Mouse (Mus musculus) adrenal gland, adult 18-20 months (tissue): Measurements from ENCODE around the gene Usp53. TPM values are rescaled to one million over a fixed set of nuclear protein-coding genes. Genes with fewer than 3 reads are reported as not detected.
"Not testable (repeated sequence)": the region's sequence is repeated elsewhere in the genome, so short reads cannot be mapped to it uniquely, and the experiment has no call there.

Experiments
- DNase-seq, 2 experiments: peaks; one replicate each; pipeline ENCODE4 v3.0.0; 2021 to 2022; ENCODE audit warnings: low spot score in 2 of 2
- total RNA-seq, 2 experiments: library from RNA; stranded (reverse); gene quantifications; 1 replicate in 1 of 2; 2 replicates in 1 of 2; pipeline ENCODE4 v1.2.3; 2021

Gene Usp53
- total RNA-seq, 2 experiments from 2014 or later: 24.8 to 28.2 TPM

DNA sequence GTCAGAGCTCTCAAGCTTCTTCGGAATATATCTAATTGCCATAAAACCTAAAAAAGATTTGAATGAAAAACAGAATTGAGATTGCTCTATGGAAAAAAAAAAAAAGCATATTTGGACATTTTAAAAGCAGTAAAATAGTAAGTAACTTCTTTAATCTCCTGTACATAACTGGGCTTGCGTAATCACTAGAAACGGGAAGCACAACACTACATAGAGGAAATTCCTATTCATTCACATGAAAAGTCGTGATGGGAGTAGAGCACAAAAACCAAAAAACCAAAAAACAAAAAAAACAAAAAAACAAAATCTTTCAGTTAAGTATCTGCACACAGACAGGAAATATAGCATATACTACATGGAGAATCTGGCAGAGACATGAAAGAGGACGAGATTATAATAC lies 20.0 kb downstream of the Usp53 start:
- DNase-seq: no peak

GRCm38 (mm10) chr3:122950129-122950528 lies 34.2 kb downstream of the Usp53 start:
- no peak for DNase-seq

GRCm38 (mm10) chr3:122943387-122943890 lies 40.9 kb downstream of the Usp53 start:
- DNase-seq: peak in 1 of 2 experiments; percentile 13

DNA sequence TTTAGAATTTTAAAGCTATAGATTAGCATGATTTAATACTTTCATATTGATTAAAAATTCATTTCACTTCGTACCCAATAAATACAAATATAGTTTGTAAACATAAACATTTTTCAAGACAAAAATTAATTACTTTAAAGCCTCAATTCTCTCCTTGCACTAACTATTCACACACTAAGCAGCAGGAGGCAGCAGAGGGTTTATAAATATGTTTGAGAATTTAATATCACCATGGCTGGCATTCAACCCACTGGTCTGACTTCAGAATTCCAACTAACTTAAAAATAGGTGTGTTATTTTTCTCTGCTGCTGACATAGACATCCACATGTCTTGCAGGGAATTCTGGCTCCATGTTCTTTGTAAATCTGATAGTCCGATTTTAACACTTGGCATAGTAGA lies 45.1 kb downstream of the Usp53 start:
- peak in 1 of 2 experiments; percentile 11 for DNase-seq

DNA sequence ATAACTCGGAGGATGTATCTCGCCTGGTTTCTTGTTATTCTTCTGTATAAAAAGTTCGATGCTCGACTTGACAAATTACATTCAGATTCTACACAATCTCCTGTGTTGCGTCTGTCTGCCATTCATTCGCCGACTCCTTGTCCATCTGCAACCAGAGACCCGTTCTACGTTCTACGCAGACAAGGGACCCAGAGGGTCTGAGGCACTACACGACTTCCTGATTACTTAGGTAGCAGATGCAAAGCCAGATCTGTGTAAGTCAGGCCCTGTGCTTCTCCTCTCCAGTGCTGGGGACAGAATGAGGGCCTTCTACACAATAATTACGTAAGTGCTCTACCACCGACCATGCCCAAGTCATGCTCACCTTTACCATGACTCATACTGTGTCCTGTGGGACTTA lies 47.1 kb downstream of the Usp53 start:
- DNase-seq: not testable (repeated sequence)

GRCm38 (mm10) chr3:122932466-122932865 lies 51.8 kb downstream of the Usp53 start:
- no peak for DNase-seq

- no peak for DNase-seq
These were observed 54.6 kb downstream of the Usp53 start for GRCm38 (mm10) chr3:122929723-122930122.

DNA sequence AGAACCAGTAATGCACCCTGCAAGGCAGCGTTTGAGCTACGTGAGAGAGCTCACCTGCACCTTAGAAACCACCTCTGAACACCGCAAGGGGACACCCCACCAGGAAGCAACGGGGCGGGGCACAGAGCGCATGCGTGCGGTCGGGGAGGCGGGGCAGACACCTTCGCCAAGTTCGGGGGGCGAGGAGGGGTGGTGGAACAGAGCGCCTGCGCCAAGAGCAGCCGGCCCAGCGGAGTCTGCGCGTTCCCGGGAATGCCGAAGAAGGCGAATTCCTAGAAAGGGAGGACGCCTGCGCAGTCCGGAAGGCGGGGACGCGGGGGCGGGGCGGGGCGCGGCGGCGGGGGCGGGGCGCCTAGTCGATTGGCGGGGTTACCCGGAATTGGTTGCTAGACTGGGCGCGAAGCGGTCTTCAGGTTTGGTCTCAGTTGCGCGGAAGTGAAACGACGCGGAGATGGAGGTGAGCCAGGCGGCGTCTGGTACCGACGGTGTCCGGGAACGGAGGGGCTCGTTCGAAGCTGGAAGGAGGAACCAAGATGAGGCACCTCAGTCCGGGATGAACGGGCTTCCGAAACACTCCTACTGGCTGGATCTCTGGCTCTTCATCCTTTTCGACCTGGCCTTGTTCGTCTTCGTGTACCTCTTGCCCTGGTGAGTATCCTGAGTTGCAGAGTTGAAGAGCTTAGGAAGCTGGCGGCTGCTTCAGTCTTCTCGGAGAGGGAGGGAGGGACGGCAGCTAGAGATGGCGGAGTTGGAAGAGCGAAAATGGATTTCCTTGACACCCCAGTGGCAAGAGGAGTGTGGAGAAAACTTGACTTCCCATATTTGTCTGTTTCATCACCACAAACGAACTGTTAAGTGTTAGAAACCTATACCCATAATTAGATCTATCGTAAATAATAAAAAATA lies 60.0 kb downstream of the Usp53 start, which contains the start of gene 1810037I17Rik:
TSS of gene 1810037I17Rik (plus strand) at position 195 of the 906 bp plus-strand sequence.
- DNase-seq: peak; percentile 96

DNA sequence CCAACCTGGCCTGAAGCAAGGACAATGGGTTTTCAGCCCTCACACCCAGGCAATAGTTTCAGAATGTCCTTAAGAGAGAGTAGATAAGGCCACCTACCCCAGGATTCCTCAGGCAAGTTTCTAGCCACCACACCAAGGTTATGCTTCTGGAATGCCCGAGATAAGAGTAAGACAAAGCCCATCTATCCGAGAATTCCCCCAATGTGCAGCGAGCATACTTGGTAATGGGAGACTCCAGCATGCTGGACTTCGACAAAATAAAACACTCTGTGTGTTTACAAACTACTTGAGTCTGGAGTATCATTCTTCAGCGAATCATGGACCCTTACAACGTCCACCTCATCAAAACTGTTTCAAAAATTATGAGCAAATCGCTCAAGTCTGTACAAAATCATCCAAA lies 61.2 kb downstream of the Usp53 start:
- no peak for DNase-seq

DNA sequence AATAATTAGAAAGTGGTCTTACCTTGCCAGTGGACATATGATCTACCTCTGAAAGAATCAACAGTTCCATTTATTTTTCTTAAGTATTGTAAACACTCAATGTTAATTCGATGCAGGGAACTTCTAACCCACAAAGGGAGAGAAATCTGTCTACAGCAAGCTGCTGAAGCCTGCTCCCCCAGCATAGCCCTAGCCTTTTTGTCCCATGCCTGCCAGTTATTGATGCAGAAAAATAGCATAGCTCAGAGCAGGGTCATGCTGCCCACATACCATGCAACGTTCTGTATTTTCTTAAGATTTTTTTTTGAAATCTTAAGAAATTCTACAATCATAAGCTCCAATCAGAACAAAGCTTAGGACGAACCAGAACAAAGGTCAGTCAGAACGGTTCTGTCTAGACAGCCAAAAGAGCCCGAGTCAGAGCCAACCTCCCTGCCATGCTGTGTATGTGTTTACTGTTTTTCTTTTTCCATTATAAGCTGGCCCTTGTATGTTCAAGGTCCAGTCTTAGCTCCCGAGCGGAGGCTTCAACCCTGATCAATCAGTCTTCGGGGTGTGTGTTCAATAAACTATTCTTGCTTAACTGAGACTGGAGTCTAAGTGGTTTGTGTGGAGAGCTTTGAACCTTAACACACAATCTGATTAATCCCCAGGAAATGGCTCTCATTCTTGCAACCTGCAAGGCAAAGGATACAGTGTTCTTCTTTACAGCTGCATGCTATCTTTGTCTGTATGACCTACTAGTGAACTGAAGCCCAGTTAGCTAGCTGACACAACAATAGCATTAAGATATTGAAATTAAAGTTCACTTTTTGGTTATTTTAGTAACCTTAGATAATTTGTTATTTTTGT lies 62.4 kb downstream of the Usp53 start:
- DNase-seq: no peak

- DNase-seq: no peak
These were observed 63.5 kb downstream of the Usp53 start for GRCm38 (mm10) chr3:122920572-122921435.

- no peak for DNase-seq
These were observed 65.0 kb downstream of the Usp53 start, which contains the start of gene Gm10959 for GRCm38 (mm10) chr3:122919260-122919659. Gene Gm10959, minus strand, starts transcription at chr3:122919360.

GRCm38 (mm10) chr3:122918672-122919071 lies 65.6 kb downstream of the Usp53 start:
- no peak for DNase-seq

DNA sequence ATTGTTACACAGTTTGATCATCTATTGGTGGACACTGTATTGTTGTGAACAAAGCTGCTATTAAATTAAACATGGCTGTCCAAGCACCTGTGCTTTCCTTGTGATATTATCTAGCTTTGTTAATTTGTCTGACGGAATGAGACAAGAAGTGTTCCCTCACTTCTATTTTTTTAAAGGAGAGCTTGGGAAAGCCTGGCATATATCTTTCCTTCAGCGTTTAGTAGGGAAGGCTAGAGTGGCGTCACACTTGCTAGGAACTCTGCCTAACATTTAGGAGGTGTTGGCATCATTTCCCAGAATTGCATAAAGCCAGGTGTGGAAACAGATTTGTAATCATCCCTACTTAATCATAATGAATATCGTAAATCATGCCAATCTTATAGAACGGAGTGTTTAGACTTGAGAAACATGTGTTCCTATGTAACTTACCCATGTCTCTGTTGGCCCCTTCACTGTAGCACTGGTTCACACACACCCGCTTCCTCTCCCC lies 68.1 kb downstream of the Usp53 start:
- no peak for DNase-seq

DNA sequence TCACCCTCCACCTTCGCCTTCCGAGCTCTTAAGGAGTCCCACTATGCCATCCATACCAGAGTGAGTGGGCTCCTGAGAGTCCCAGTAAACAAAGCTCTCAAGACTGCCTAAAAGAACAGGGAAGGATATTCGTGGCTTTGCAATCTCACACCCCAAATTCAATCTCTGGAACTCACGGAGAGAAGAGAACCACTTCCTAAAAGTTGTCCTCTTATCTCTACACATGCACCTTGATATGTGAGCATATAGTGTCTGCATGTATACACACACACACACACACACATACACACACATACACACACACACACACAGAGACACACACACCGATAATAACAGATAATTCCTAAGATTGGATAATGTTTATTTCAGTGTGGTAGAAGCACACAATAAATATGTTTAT lies 68.8 kb downstream of the Usp53 start:
- no peak for DNase-seq

DNA sequence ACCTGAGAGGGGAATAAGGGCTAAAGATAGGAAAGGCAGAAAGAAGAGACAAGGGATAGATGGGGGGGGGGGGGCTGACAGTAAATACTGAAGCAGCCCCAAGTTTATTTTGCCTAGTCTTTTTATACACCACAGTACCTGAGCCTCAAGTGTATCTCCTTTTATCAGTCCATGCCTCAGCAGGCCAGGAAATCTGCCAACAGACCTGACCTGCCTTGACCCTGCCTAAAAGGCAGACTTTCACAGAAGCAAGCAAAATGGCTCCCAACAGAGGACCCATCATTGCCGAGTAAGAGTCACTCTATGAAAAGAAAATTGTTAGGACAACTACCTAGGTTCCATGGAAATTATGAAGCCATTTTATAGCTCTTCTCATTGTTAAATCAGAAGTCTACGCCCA lies 76.5 kb downstream of the Usp53 start:
- DNase-seq: no peak

- DNase-seq: peak in 1 of 2 experiments; percentile 15
These were observed 80.4 kb downstream of the Usp53 start for GRCm38 (mm10) chr3:122903746-122904433.

GRCm38 (mm10) chr3:122898254-122898653 lies 86.1 kb downstream of the Usp53 start:
- no peak for DNase-seq

DNA sequence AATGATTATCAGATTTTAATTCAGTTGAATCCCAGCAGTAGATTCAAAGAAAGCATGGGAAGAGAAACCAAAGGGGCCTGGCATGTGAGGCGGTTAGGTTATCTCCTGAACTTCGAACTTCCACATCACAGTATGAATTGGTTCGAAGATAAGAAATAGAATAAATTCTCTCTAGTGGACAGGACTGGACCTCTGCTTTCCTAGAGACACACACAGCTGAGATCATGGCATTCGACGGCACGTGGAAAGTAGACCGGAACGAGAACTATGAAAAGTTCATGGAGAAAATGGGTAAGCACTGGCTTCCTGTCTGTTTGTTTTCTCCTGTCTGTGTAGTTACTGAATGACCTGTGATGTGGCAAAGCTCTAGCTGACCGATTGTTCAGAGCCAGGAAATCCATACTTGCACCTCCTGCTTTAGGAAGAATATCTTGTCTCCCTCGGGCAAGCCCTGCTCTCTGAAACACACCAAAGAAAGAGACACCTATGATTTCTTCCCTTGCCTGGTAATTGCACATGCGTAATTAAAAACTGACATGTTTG lies 89.0 kb downstream of the Usp53 start:
- no peak for DNase-seq
